Mouse (Mus musculus) CD4-positive, CD25-positive, alpha-beta regulatory T cell, adult 4 months (primary cell): ENCODE results near the gene Nat8f2. TPM values are rescaled to one million over a fixed set of nuclear protein-coding genes. Genes with fewer than 3 reads are reported as not detected.

Source experiments
- ATAC-seq: one replicate; pipeline ENCODE4 v1.8.0; 2017
- polyA plus RNA-seq, 2 experiments: library from polyadenylated mRNA; unstranded; fragments of 100-300 nt; shearing (Covaris generic); gene quantifications; one replicate each; pipeline ENCODE4 v1.2.1; 2017

The Nat8f2 gene
- polyA plus RNA-seq, 2 experiments from 2014 or later: not detected

DNA sequence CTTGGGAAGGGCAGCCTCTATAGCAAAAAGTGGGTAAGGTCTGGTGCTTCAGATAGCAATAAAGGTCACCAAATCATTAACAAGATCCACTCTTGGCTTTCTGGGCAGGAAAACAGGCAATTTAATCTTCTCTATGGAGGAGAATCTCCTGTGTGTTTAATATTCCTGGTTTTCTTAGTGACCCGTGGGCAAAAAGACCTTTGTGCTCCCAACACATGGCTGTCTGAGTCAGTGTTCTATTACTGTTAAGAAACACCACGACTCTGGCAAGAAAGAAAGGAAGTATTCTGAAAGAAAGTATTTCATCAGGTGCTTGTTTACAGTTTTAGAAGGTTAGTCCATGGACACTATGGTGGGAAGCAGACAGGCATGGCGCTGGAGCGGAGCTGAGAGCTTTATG is 46.7 kb downstream of the Nat8f2 start:
- ATAC-seq: no peak

DNA sequence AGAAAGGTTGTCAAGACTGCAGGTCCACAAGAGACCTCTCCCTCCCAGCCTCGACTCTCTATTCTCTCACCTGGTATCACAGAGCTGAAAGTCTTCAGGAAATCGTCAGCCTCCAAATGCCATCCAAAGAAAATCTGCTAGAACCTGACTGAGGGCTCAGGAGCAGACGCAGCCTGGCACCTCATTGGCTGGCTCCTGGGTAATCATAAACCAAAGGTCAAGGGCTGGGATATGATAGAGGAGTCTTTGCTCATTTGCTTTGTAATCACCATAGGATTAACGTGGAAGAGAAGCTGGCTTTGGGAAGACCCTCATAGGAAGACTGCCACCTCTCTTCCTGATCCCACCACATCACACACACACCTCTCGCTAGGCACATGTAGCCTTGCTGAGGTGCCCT is 48.1 kb downstream of the Nat8f2 start, which contains the start of the genes Nat8f6 and Nat8f5:
Gene Nat8f6 (minus strand): TSS at position 118 of the 400 bp plus-strand sequence.
Gene Nat8f5 (minus strand): TSS at position 136 of the 400 bp plus-strand sequence.
- no peak for ATAC-seq

DNA sequence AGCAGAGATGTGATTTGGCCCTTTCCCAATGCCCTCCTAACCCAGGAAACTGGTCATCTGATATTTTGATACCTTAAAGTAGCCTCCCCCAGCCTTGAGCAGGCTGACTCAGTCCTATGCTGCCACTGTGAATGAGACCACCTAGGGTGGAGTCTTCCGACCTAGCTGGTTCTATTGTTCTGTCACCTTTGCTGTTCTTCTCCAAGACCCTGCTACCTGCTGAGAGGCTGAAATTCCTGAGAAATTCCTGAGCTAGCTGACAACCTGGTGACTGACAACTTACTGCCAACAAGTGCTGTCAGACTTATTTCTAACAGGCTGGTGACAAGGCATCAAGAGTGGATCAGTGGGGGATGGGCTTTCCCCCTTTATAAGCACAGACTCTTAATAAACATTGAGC is 50.6 kb downstream of the Nat8f2 start:
- ATAC-seq: no peak

Other genes with a start within 250 kb of the Nat8f2 start
- gene Nat8f7, start 156.0 kb downstream of the Nat8f2 start, polyA plus RNA-seq: not detected
- gene Nat8f3, start 103.4 kb downstream of the Nat8f2 start, polyA plus RNA-seq: under 1 TPM in 1 of 2 experiments, not detected in 1; 0.39 TPM
- not detected for gene Nat8f6, start 48.2 kb downstream of the Nat8f2 start, polyA plus RNA-seq
- gene Nat8f5, start 48.2 kb downstream of the Nat8f2 start, polyA plus RNA-seq: not detected
- not detected for gene Nat8, start 37.1 kb downstream of the Nat8f2 start, polyA plus RNA-seq
- 1 to 10 TPM; 4.7 to 8.7 TPM for gene Nat8f4, start 35.7 kb upstream of the Nat8f2 start, polyA plus RNA-seq
- 10 to 100 TPM; 34.7 to 44.8 TPM for gene Tprkb, start 42.7 kb upstream of the Nat8f2 start, polyA plus RNA-seq
- gene Nat8f1, start 46.5 kb upstream of the Nat8f2 start, polyA plus RNA-seq: 10 to 100 TPM; 10.4 to 15.9 TPM
- gene Dusp11, start 92.5 kb upstream of the Nat8f2 start, polyA plus RNA-seq: 100 to 1,000 TPM; 168 to 211 TPM
- not detected for gene Figla, start 147.0 kb upstream of the Nat8f2 start, polyA plus RNA-seq
- gene Add2, start 159.5 kb upstream of the Nat8f2 start, polyA plus RNA-seq: not detected